Mouse (Mus musculus) spleen, adult 2 months (tissue): ENCODE results near the gene Iqcb1.

Experiments
- CTCF ChIP-seq: fragments of 200-500 bp; IDR thresholded peaks from 2 replicates; pipeline ENCODE4 v1.5.1; 2011; ENCODE audit warnings: mild to moderate bottlenecking, inconsistent platforms; ENCODE audit not compliant: insufficient read depth, insufficient read length, insufficient replicate concordance; ENCODE audit errors: extremely low read depth
- POLR2A ChIP-seq: fragments of 200-500 bp; IDR thresholded peaks from 2 replicates; pipeline ENCODE4 v1.6.1; 2011; ENCODE audit warnings: low read depth, low read length, inconsistent platforms

GRCm38 (mm10) chr16:36890559-36890958 lies 62.4 kb downstream of the Iqcb1 start:
- TF ChIP-seq POLR2A (no peak), CTCF (no peak)
